Mouse (Mus musculus) fibroblast of lung, adult 2 months (primary cell): ENCODE data around the gene Fam107b.
A peak's percentile ranks its signal among the peaks of the same experiment; 100 is the strongest.
"Not testable (repeated sequence)": the region's sequence is repeated elsewhere in the genome, so short reads cannot be mapped to it uniquely, and the experiment has no call there.

Source experiments
- DNase-seq: peaks from one replicate; pipeline ENCODE4 v3.0.0-alpha.2; 2011; ENCODE audit warnings: low read depth

The Fam107b gene

GRCm38 (mm10) chr2:3712369-3713042 lies 142.2 kb downstream of the Fam107b start:
- peak; percentile 65 for DNase-seq

- DNase-seq, result peak; percentile 51
Measured at GRCm38 (mm10) chr2:3713212-3713681, 143.0 kb downstream of the Fam107b start.

DNA sequence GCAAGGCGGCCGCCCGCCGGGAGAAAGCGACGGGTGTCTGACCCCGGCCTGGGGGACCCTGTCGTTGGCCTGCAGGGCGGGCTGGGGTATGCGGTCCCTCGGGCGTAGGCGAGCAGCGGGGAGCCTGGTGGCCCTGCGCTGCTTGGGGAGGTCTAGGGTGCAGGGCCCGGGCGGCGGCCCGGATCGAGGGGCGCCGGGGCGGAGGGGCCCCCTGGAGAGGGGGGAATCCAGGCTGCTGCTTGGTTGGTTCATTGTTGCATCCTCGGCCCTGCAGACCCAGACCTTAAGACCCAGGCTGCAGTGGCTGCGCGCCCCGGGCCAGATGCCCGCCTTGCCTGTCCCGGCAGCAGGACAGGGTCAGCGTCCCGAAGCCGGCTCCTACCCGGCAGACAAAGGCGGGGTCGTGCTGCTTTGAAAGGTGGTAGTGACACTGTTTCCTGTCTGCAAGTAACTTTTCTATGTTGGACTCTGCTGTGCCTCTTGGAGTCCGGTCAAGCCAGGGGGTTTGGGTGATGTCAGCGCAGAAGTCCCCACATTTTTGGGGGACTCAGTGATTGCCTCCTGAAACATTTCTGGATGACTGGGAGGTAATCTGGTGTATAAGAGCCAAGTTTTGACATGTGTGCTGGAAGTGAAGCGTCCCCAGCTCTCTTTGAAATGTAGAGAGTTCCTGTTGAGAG lies 143.5 kb downstream of the Fam107b start:
- DNase-seq, result no peak

- DNase-seq, result no peak
Measured at GRCm38 (mm10) chr2:3714511-3714910, 144.2 kb downstream of the Fam107b start.

DNA sequence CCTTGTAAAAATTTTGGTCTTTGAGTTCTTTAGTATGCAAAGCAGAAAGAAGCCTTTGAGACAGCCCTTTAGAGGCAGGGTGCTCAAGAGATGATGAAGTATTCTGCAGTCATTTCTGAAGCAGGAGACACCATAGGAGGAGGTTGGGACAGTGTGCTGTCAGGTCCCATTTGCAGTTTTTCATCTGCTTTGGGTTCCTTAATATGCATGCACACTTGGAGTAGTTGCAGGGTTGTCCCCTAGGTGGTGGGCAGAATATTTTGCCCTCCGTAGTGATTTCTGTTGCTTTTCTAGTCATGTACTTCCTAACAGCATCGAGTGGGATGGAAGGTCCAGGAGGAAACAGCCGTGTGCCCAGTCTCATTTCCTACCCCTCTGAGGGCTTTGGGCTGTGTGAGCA lies 145.1 kb downstream of the Fam107b start:
- DNase-seq, result no peak

GRCm38 (mm10) chr2:3717268-3717667 lies 147.0 kb downstream of the Fam107b start:
- no peak for DNase-seq

DNA sequence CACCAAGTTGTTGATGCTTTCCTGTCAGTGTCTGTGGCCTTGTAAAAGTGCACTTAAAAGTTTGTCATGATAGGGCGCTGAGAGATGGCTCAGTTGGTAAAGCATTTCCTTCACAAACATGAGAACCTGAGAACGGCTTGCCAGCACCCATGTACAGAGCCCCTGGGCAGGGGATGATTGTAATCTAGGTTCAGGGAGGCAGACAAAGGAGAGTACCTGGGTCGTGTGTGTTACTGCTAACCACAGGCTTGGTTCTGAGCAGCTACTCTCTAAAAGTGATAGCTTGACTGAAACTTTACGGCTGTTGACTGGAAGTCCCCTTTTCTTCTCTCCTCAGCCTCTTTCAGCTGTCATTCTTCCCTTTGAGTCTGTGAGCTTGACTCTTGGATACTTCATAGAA lies 147.6 kb downstream of the Fam107b start:
- no peak for DNase-seq

GRCm38 (mm10) chr2:3719436-3720121 lies 149.3 kb downstream of the Fam107b start:
- not testable (repeated sequence) for DNase-seq

DNA sequence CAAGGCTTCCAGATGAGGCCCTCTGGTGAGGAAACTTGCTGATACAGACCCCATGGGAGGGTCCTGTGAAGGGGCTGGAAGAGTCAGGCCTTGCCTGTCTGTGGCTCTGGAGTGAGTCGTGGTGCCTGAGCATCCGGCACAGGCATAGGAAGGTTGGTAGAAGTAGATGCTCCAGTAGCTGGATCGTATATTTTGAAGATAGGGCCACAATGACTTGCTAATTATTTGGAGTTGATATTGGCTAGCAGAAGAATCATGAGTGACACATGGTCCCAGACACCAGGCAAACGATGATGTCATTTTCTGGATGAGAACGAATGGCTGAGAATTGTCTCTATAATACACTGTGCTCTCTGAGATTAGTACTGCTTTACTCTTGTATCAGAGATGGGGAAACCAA lies 150.8 kb downstream of the Fam107b start:
- DNase-seq, result no peak

GRCm38 (mm10) chr2:3721974-3722373 lies 151.7 kb downstream of the Fam107b start:
- DNase-seq, result no peak

- DNase-seq, result no peak
Measured at GRCm38 (mm10) chr2:3723391-3724106, 153.3 kb downstream of the Fam107b start.

- DNase-seq, result no peak
Measured at GRCm38 (mm10) chr2:3726501-3727078, 156.3 kb downstream of the Fam107b start.

GRCm38 (mm10) chr2:3727225-3727930 lies 157.1 kb downstream of the Fam107b start:
- no peak for DNase-seq

GRCm38 (mm10) chr2:3728090-3728489 lies 157.8 kb downstream of the Fam107b start:
- DNase-seq, result no peak

DNA sequence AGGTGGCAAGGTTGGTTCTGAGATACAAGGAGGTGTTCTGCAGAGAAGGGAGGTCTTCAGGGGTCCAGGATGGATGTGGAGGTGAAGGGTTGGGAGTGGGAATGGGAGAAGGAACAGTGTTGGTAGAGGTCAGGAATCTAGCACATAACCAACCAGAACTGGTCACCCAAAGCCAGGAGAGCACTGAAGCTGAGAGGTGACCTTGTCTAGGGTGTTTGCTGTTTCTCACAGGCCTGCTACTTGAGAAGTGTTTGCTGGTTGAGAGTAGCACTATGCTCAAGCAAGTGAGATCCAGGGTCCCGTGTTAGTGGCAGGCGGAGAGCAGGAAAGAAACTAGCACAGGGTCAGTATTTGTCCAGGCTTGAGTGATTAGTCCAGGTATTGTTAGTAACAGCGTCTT lies 159.3 kb downstream of the Fam107b start:
- no peak for DNase-seq

DNA sequence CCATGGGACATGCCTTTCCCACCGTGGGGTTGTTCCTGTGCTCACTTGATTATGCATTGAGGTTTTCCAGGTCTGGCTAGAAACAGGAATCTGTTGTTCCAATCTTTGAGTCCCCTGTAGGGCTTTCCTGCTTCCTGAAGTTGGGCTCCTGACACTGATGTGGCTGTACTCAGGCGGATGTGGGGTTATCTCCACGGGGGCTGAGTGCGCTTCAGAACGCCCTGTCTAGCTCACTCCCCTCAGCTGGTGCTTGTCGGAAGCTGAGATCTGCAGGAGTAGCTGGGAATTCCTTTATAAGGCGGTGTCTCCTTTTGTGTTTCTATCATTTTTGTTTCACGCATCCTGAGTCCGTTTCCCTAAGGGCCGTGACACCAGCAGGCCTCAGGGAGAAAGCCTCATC lies 160.5 kb downstream of the Fam107b start:
- no peak for DNase-seq

- no peak for DNase-seq
Measured at GRCm38 (mm10) chr2:3731316-3732015, 161.2 kb downstream of the Fam107b start.

- DNase-seq, result no peak
Measured at GRCm38 (mm10) chr2:3737917-3738694, 167.8 kb downstream of the Fam107b start.

GRCm38 (mm10) chr2:3738734-3739133 lies 168.4 kb downstream of the Fam107b start:
- no peak for DNase-seq
